Mouse (Mus musculus) lung, postnatal 0 days (tissue): Measurements from ENCODE around the gene Kdm2b.

Source experiments
- CTCF ChIP-seq: IDR thresholded peaks from 2 replicates; pipeline ENCODE4 v1.5.1; 2016; ENCODE audit warnings: antibody characterized with exemption, mild to moderate bottlenecking
- EP300 ChIP-seq: IDR thresholded peaks from 2 replicates; pipeline ENCODE4 v1.6.1; 2016; ENCODE audit warnings: antibody characterized with exemption, mild to moderate bottlenecking, control low read depth

GRCm38 (mm10) chr5:122825099-122825498 is 164.5 kb downstream of the Kdm2b start:
- TF ChIP-seq CTCF (no peak), EP300 (no peak)
